Mouse (Mus musculus) right cerebral cortex, adult 18-20 months (tissue): ENCODE results near the gene Bloc1s1.

ENCODE experiments used
- DNase-seq: peaks from one replicate; pipeline ENCODE4 v3.0.0; 2022; ENCODE audit warnings: mixed read lengths

Bloc1s1 gene

DNA sequence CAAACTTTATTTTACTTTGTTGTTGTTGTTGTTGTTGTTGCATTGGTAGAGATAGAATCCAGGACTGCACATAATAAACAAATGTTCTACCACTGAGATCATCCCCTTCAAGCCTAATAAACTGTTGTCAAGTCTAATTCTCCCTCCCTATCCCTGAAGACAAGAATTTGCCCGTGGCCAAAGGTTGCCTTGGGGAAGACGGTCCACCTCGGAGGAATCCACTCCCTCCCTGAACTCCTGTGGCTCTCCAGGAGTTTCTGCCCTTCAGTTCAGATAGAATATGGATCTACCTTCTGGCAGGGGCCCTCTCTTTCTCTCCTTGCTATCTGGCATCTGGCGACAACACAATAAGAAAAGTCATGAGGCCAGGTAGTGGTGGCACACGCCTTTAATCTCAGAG, 19.0 kb downstream of the Bloc1s1 start:
- no peak for DNase-seq

DNA sequence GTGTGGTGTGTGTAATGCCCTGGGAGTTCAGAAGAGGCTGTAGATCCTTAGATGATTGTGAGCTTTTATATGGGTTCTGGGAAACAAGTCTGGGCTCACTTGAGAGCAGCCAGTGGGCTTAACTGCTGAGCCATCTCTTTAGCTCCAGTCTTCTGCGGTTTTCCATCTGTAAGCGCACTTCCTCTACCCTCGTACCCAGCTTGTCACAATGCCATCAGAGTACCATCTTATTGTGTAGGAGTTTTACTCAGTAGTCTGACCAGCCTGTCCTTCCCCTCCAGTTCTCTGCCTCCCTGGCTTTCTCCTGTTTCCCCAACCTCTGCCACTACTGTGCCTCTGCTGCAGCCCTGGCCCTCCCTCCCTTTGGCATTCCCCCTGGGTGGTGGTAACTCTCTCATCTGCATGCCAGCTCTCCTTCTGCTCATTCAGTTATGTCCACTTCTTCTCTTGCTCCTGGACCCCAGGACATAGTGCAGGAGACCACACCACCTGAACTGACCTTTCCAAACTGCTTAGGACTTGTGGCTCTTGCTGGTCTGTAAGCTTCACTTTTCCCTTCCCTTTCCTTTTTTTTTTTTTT, 21.3 kb downstream of the Bloc1s1 start:
- no peak for DNase-seq

DNA sequence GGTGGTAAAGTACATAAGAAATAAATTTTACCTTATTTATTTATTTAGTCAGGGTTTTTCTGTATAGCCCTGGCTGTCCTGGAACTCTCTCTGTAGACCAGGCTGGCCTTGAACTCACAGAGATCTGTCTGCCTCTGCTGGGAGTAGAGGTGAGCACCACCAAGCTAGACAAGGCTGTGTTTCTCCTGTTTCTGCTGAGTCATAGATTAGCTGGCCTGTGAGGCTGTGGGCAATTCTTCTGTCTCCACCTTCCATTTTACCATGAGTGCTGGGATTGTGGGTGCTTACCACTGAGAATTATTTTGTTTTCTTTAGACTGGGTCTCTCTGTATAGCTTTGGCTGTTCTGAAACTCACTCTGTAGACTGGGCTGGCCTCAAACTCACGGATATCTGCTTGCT, 22.4 kb downstream of the Bloc1s1 start:
- no peak for DNase-seq

DNA sequence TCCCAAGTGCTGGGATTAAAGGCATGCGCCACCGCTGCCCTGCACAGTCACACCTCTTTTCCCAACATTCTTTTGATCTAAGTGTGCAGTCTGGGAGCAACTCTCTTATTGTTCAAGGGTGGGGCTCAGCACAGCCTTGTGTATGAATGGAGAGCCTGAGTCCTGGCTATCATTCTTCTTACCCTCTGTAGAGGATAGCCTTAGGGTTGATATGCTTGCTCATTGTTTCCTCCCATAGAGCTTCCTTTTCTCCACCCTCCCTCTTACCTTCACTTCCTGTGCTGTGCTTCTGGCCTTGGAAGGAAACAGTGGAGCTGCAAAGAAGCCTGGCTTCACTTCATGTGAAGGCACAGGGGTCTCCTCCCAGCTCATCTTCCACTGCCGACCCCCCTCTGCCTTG, 23.1 kb downstream of the Bloc1s1 start, which contains the start of gene Cd63:
Gene Cd63 (plus strand): TSS at position 292 of the 400 bp plus-strand sequence.
- no peak for DNase-seq

DNA sequence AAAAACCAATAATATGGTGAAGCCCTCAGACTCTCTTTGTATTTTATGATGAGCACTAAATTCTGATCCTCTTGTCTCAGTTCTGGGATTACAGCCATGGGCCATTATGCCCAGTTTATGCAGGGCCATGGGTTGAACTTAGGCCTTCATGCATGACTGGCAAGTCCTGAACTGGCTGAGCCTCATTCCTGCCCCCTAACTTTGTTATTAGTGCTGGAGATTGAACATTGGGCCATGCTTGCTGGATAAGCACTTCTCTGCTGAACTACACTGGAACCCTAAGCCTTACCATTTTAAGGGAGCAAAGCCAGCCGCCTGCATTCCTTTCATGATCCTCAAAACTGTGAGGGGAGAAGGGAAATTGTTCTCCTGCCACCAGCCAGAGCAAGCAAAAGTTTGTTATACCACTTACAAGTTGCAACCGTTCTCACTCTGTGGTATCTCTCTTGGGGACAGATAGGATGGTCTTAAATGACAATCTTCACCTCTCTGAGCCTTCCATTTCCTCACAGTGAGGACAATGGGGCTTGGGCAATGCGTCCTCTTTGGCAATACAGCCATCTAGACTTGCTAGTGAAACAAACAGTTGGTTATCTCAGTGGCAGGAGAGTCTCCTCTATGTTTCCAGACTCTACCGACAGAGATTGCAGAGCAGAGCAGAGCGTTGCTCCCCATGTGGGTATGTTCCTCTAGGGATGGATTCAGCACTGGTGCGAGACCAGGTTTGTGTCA, 23.9 kb downstream of the Bloc1s1 start:
- DNase-seq, result no peak

DNA sequence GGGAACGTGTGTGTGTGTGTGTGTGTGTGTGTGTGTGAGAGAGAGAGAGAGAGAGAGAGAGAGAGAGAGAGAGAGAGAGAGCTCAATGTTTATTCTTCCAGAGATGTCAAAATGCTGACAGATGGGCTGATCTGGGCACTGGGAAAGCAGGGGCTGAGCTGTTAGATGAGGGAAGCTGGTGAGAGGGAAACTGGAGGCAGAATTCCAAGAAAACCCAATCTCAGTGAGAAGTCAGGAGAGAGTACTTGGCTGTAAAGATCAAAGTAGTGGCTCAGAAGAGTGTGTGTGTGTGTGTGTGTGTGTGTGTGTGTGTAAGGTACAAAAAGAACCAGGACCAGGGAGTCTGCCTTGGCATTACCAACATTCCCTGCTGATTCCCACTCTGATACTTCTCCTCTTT, 26.3 kb downstream of the Bloc1s1 start:
- DNase-seq, result no peak

DNA sequence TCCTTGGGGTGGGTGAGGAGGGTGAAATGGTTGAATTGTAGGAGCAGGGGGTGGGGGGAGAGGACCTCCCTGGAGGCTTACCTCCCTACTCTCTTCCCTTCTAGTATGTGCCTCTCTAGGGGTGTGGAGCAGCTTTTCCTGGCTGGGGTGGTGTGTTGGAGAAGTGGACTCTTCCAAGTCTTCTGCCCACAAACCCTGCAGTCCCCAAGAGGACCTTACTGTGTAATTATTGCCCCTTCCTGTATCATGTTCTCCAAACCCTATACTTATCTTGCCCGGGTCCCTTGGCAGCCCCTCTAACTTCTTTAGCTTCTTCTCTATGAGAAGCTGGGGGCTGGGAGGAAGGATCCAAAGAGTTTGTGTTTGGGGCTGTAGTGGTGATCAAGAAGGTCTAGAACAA, 27.0 kb downstream of the Bloc1s1 start:
- no peak for DNase-seq

DNA sequence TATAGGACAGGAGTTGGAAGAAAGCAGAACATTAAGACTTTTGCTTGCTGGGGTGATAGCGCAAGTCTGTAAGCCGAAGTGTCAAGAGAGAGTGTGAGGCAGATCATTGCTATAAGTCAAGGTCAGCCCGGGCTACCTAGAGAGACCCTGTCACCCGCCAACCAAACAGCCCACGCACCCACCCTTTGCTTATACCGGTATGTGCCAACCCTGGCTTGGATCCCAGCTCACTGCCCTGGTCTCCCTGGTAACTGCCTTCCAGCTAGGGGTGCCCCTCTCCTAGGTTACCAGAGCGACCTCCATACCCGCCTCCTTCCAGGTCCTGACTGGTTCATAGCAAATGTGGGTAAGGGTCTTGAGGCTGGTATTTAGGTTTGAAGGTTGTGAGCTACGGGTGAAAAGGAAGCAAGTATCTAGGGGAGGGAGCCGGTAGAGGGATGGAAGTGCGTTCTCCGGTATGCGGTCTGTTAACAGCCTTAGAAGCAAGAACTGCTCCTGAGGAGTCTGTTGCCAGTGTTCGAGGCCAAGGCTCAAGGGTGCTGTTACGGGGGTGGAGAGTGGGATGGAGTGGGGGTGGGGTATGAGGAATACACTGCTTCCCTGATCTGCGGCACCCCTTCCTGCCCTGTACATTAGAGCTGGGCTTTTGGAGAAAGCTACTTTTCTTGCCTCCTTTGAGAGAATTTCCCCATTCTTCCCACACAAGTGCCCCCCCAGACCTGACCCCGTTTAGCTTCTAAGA, 27.7 kb downstream of the Bloc1s1 start:
- peak; percentile 49 for DNase-seq

DNA sequence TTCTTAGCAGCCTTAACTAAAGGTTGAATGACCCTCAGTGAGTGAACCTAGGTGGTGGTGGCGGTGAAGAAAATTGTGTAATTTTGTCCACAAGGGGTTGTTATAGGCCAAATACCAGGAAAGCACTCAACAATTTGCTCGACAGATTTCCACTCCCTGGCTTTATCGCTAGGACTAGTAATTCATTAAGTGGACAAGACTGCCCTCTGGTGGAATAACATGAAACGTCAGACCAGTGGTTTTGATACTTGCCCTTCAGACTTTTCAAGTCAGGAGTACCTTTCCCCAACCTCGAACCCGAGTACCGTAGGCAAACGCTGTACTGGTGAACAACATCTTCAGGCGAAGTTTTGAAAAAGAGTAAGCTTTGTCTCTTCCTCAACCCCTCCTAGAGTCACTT, 28.4 kb downstream of the Bloc1s1 start:
- peak; percentile 75 for DNase-seq

DNA sequence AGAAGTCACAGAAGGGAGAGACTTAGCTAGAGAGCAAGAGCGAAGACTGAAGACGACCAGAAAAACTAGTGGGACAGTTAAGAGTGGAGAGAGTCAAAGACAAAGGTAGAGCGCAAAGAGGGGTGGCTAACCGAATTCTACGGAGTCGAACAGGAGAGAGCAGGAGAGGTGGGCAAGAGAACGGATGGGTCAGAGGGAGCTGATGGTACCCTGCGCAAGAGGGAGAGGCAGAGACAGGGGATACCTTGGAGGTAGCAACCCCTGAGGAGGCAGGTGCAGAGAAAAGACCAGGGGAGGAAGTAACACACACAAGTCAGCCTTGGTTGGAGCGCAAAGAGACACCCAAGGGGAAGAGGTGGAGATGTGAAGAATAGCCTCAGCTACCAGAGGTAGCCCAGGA, 31.6 kb downstream of the Bloc1s1 start:
- no peak for DNase-seq

DNA sequence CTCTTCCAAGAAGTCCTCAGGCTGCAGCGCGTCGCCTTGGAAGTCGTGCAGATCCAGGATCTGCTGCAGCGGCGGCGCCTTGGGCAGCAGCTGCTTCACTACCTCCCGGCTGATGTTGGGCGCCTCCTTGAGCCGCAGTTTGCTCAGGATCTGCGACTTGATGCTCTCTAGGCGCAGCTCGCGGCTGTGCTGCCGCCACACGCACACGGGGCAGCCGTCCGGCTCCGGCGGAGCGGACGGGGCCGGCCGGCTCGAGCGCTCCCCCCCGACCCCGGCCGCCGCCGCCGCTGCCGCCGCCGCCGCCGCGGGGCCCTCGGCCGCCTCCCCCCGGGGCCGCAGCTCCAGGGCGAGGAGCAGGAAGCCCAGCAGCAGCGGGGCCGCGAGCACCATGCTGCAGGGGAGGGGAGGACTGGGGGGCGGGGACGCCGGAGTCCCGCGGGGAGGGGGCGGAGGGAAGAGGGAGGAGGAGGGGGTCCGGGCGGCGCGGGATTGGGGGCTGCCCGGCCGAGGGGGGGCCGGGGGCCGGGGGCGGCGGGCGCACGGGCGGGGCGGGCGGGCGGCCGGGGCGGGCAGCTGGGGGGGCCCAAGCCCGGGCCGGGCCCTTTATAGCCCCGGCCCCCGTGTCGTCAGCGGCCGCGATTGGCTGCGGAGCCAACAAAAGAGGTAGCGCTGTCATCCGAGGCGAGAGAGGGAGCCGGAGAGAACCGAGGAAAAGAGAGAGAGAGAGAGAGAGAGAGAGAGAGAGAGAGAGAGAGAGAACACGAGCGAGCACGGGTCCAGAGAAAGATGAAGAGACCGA, 32.3 kb downstream of the Bloc1s1 start, which contains the start of gene Gdf11:
Gene Gdf11 (minus strand): TSS at position 423 of the 799 bp plus-strand sequence.
- peak; percentile 33 for DNase-seq

DNA sequence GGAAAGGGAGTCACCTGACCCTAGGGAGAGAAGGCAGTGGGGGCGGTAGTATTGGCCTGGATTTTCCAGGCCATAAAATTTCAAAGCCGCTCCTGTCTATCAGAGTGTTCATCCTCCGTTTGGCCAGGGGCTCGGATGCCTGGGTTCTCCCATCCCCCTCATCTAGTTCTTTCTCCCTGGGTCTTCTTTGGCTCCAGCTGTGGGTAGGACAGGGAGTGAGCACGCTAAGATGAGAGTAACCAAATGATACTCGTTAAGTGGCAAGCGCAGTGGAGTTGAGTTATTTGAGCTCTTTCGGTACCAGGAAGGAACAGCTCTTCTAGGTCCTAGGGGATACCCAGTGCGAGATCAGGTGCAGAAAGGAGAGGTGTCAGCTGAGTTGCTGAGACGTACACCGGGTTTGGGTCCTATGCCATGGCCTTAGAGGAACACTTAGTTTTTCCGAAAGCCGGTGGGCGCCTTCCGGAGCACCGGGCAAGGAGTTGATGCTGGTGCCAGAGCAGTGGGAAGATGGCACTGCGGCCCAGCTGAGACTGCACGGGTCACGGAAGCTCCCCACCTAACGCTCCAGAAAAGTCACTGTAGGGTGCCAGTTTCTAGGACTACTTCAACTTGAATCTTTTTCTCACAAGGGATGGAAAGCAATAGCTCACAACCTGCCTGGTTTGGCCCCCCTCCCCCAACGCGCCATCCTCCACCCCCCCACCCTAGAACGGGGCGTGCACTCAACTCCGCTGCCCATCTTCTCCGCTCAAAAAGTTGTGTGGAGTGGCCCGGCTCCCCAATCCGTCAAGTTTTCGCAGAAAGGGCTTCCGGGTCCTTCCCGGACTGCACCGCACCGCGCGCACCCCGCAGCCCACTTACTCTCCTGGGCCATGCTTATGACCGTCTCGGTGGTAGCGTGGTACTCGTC, 33.2 kb downstream of the Bloc1s1 start:
- no peak for DNase-seq

DNA sequence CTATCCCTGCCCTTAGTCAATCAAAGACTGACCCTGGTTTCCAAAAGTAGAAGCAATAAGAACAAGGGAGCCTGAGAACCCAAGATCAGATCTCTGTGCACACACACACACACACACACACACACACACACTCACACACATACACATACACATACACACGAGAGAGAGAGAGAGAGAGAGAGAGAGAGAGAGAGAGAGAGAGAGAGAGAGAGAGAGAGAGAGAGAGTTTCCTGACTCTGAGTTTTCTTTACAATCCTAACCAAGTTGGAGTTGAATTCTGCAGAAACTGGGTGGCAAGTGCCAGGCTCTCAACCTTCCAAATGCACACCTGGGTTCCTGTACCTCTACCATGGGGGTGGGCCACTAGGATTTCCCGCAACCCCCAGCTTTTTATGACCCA, 34.0 kb downstream of the Bloc1s1 start:
- no peak for DNase-seq

DNA sequence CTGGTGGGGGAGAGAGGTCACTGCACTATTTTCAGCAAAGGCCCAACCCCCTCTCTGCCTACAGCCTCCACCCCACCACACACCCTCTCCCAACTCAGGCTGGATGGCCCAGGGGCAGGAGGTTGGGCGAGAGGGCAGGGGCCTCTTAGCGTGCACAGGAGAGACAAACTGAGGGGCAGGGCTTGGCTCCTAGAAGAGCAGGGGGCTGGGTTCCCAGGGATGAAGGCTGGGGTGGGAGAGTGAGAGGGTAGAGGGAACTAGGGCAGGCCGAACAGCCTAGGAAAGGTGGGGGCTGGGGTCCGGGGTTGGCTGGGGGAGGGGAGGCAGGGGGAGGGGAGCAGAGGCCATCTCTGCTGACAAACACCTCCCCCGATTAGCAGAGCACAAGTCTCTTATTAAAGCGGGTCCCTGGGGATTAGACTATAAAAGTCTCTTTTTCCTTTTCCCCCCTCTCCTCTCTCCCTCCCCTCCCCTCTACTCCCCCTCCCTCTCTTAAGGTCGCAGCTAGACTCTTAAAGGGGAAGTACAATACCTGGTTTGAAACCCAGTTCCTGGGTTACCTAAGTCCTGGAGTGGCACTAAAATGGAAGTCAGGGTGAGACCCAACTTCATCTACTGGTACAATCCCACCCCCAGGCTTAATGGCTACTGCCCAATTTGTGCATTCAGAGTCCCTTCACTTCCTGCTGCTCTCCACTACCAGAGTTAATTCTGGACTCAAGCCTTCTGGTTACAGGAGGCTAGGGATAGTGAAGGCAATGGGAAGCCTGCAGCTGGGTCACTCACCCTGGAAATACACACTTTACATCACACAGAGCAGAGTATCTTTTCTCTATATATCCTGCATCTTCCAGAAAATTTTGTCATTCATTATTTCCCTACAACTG, 34.7 kb downstream of the Bloc1s1 start:
- no peak for DNase-seq

DNA sequence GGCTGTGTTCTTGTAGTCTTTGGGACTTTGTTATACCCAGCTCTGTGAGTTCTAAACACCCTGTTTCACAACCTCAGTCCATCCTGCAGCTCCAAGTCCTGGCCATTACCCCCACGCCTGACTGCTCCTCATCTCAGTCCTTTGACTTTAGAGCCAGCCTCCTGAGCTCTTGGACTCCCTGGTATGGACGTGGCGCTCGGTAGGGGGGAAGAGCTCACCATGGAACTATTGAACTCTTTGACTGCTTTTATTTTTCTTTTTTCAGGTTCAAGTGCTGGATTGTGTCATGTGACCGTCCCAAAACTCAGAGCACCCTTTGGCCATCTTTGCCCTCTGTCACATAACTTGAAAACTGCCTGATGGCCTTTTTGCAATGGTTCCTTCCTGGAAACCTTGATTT, 41.8 kb downstream of the Bloc1s1 start:
- DNase-seq, result no peak

DNA sequence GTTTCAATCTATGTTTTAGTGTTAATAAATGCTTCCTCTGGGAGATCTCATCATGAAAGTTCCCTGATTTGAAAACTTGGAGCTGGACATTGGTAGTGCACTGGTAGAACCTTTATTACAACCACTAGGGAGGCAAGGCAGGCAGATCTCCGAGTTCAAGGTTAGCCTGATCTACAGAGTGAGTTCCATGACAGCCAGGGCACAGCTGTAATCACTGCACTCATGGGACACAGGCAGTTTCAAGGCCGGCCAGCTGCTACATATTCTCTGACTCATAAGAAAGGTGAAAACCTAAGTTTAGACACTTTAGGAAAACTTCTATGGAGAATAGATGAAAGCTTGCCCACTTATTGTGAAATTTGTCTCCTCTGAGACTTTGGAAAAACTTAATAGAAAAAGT, 45.0 kb downstream of the Bloc1s1 start:
- DNase-seq, result no peak

DNA sequence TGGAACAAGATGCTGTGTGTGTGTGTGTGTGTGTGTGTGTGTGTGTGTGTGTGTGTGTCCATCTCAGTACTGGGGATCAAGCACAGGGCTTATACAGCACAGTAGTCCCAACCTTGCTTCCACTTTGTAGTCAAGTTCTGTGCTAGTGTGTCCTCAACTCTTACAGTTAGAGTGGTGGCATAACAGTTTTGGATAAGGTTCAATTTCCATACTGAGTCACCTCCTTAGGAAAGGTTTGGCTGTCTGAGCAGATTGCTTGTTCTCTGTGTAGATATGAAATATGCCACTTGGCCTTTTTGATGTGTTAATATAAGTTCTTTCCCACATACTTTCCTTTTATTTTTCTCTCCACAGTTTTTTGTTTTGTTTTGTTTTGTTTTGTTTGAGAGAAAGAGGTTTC, 45.5 kb downstream of the Bloc1s1 start:
- DNase-seq, result no peak

DNA sequence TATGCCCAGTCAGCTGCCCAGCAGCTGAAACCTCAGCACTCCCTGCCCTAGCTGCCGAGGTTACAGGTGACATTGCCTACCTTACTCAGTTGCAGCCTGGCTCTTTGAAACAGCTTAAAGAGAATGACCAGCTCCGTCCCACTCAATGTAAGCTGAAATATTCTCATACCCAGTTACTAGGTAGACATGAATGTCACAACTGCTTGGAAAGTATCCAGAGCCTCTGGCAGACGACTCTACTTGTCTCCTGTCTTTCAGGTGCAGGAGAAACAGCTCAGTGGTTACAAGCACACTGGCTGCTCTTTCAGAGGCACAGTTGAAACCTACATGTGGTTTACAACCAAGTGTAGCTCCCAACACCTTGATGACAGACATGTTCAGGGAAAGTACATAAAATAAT, 53.5 kb downstream of the Bloc1s1 start:
- DNase-seq, result no peak
